Mouse (Mus musculus): ENCODE data around the gene Styxl1. TPM values are rescaled to one million over a fixed set of nuclear protein-coding genes. Genes with fewer than 3 reads are reported as not detected.

Gene Styxl1
- total RNA-seq (2021), result not detected
- long read RNA-seq, experiment 1, result 0 reads
- long read RNA-seq, experiment 2, partial matches to known transcripts, result 0 of 1 reads
- long read RNA-seq, experiment 2, other reads (novel, unspliced or antisense), result 1 of 1 reads

GRCm38 (mm10) chr5:135777796-135778470 is at the start of gene Styxl1:
Gene Styxl1, minus strand, starts transcription at chr5:135778385.
- TF ChIP-seq CTCF (conservative IDR thresholded peaks at IDR 0.05), result no peak
- peak in 1 of 2 experiments; percentile 29 for DNase-seq (ENCODE audit: low spot score in 2 of 2)
- Histone ChIP-seq H3K4me3 (peak within 1 kb of the TSS; percentile 83), H3K27ac (peak within 1 kb of the TSS; percentile 95)

GRCm38 (mm10) chr5:135826225-135826624 is 48.0 kb upstream of the Styxl1 start:
- no peak for DNase-seq (ENCODE audit: low spot score in 2 of 2)
- Histone ChIP-seq H3K27ac (no peak overlapping the region), H3K4me3 (no peak overlapping the region)
- no peak for TF ChIP-seq CTCF (conservative IDR thresholded peaks at IDR 0.05)

- no peak for DNase-seq (ENCODE audit: low spot score in 2 of 2)
- TF ChIP-seq CTCF (conservative IDR thresholded peaks at IDR 0.05), result no peak
- no peak overlapping the region for H3K4me3 ChIP-seq
- no peak overlapping the region for H3K27ac ChIP-seq
These were observed 46.3 kb upstream of the Styxl1 start for GRCm38 (mm10) chr5:135824517-135824916.

DNA sequence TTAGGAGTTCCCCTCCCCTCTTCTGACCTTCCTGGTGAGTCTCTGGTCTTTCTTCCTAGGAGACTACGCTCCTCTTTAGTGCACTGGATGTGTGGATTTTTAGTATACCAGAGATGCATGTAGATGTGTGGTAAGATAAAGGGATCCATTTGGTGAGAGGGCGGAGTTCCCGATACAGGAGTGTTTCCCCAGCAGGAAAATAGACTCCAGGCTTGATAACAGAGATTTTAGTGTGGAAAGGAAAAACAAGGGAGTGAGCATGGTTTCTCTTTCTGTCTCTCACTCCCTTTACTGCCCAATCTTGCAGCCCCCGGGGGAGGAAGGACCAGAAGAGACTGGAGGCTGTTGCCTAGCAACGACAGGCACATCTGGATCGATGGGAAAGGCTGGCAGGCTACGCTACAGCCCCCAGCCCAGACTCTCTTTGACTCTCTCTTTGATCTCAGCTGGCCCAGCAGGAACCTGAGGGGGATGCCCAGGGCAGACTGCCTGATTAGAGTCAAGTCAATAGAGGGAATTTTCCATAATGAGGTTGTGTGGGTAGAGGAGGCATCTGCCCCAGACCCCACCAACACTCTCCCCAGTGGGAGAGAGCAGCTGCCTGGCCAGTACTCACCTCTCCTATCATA is 44.2 kb upstream of the Styxl1 start:
- H3K27ac ChIP-seq, result peak overlapping the region; percentile 74
- TF ChIP-seq CTCF (conservative IDR thresholded peaks at IDR 0.05), result no peak
- DNase-seq (ENCODE audit: low spot score in 2 of 2), result no peak
- no peak overlapping the region for H3K4me3 ChIP-seq

DNA sequence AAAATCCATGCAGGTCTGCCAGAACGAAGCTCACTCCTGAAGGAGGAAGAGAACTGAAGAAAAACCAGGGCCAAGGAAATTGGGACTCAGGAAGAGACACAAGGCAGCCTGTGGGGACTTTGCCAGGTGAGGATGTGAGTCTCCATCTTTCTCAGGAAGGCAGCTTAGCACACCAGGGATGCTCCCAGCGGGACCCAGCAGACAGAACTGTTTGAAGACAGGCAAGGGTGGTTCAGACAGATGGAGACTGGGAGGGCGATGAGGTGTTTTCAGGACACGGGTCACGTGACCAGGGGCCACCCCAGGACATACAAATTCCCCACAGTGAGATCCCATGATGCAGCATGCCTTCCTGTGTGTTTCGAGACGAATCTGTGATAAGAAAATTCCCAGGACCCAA is 40.3 kb upstream of the Styxl1 start:
- Histone ChIP-seq H3K27ac (no peak overlapping the region), H3K4me3 (no peak overlapping the region)
- no peak for DNase-seq (ENCODE audit: low spot score in 2 of 2)
- no peak for TF ChIP-seq CTCF (conservative IDR thresholded peaks at IDR 0.05)

- DNase-seq (ENCODE audit: low spot score in 2 of 2), result peak; percentile 65 to 79
- no peak overlapping the region for H3K27ac ChIP-seq
- no peak overlapping the region for H3K4me3 ChIP-seq
- TF ChIP-seq CTCF (conservative IDR thresholded peaks at IDR 0.05), result no peak
These were observed 34.8 kb upstream of the Styxl1 start for GRCm38 (mm10) chr5:135812991-135813390.

DNA sequence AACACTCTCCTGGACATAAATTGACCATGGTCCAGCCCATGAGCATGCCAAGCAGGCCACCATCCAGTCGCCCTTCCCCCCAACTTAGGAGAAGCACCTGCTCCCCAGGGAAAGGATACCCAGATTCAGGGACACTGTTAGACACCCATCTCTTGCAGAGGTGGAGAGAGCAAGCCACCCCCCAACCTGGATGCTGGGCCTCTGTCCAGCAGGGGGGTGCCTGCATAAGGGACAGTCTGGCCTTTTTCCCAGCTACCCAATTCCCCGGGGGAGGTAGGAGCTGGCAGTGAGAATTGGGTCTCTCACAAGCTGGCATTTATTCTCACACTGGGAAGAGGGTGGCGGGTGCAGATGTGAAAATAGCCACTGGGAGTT is 29.1 kb upstream of the Styxl1 start:
- no peak; the same call in 1 of the 2 replicates for TF ChIP-seq CTCF (conservative IDR thresholded peaks at IDR 0.05)
- Histone ChIP-seq H3K4me3 (peak overlapping the region; percentile 78), H3K27ac (peak overlapping the region; percentile 94)
- DNase-seq (ENCODE audit: low spot score in 2 of 2), result no peak

GRCm38 (mm10) chr5:135806555-135807262 is 28.5 kb upstream of the Styxl1 start, which contains the start of gene Srrm3:
Gene Srrm3, plus strand, starts transcription at chr5:135806890.
- peak; percentile 92 to 96 for DNase-seq (ENCODE audit: low spot score in 2 of 2)
- H3K4me3 ChIP-seq, result peak within 1 kb of the TSS; percentile 78
- peak; percentile 98 for TF ChIP-seq CTCF (conservative IDR thresholded peaks at IDR 0.05)
- peak within 1 kb of the TSS; percentile 94 for H3K27ac ChIP-seq

DNA sequence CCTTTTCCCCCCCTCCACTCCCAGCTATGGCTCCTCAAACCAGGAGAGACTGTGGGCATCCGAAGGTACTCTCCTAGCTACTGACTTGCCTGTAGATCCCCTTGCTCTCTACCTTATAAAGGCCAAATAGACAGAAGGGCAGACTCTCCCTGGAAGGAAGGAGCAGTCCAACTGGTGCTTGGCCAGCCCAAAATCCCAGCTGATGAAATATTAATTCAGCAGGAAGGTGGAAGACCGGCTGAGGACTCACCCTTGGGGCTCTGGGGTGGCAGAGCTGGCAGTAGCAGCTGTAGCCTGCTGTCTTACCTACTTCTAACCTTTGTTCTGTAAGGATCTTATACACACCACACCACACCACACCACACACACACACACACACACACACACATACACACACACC is 26.6 kb upstream of the Styxl1 start:
- TF ChIP-seq CTCF (conservative IDR thresholded peaks at IDR 0.05), result no peak
- Histone ChIP-seq H3K27ac (no peak overlapping the region), H3K4me3 (no peak overlapping the region)
- no peak for DNase-seq (ENCODE audit: low spot score in 2 of 2)

GRCm38 (mm10) chr5:135803676-135804075 is 25.5 kb upstream of the Styxl1 start:
- Histone ChIP-seq H3K4me3 (no peak overlapping the region), H3K27ac (no peak overlapping the region)
- no peak for TF ChIP-seq CTCF (conservative IDR thresholded peaks at IDR 0.05)
- DNase-seq (ENCODE audit: low spot score in 2 of 2), result no peak

DNA sequence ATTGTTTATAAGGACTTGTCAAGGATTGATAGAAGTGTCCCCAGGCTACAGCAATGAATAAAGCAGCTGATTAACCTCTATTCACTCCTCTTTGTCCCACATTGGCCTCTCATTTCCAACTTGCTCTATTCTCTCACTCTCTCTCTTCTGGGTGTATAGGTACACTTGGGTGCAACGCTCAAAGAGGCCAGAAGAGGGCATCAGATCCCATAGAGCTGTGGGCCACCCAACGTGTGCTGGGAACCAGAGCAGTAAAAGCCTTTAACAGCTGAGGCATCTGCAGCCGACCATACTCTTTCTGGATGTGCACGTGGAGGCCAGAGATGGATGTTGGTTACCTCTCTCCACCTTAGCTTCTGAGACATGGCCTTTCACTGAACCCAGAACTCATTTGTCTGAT is 24.9 kb upstream of the Styxl1 start:
- TF ChIP-seq CTCF (conservative IDR thresholded peaks at IDR 0.05), result peak; percentile 55
- H3K27ac ChIP-seq, result no peak overlapping the region

GRCm38 (mm10) chr5:135802641-135803040 is 24.5 kb upstream of the Styxl1 start:
- no peak overlapping the region for H3K27ac ChIP-seq
- TF ChIP-seq CTCF (conservative IDR thresholded peaks at IDR 0.05), result no peak

More for the DNA sequence above, 24.9 kb upstream of the Styxl1 start:
- H3K4me3 ChIP-seq, result no peak overlapping the region
- no peak for DNase-seq (ENCODE audit: low spot score in 2 of 2)

GRCm38 (mm10) chr5:135800927-135801326 is 22.7 kb upstream of the Styxl1 start:
- no peak overlapping the region for H3K27ac ChIP-seq
- DNase-seq (ENCODE audit: low spot score in 2 of 2), result no peak
- TF ChIP-seq CTCF (conservative IDR thresholded peaks at IDR 0.05), result no peak
- H3K4me3 ChIP-seq, result no peak overlapping the region

More at GRCm38 (mm10) chr5:135802641-135803040, 24.5 kb upstream of the Styxl1 start:
- H3K4me3 ChIP-seq, result no peak overlapping the region
- no peak for DNase-seq (ENCODE audit: low spot score in 2 of 2)

Data from layer of hippocampus, adult 2 months (tissue).